Mouse (Mus musculus): ENCODE data around the gene Caly. TPM values are rescaled to one million over a fixed set of nuclear protein-coding genes. Genes with fewer than 3 reads are reported as not detected.

Caly gene
- not detected for polyA plus RNA-seq (2014; fragmentation: Illumina TruSeq; extraction: RNeasy Lipid Tissue Mini Kit (QIAGEN cat#74804))

DNA sequence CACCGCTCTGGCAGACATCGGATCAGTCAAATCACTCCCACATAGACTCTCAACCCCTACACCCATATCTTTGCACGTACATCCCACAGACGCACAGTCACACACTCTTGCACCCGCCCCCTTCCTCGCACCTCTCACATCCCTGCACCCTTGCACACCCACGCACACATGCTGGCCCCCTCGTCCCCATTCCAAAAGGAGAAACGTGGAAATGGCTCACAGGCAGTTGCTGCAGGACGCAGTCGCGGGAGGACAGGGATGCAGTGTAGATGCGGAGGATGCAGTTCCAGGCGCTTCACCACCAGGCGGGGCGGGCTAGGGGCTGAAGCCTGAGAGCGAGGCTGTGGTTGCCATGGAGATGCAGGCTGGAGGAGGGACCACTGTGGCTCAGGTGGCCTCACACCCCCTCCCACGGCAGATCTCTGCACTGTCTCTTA is at the start of gene Caly:
Caly (minus strand) TSS at position 307 of the 437 bp plus-strand sequence.

DNA sequence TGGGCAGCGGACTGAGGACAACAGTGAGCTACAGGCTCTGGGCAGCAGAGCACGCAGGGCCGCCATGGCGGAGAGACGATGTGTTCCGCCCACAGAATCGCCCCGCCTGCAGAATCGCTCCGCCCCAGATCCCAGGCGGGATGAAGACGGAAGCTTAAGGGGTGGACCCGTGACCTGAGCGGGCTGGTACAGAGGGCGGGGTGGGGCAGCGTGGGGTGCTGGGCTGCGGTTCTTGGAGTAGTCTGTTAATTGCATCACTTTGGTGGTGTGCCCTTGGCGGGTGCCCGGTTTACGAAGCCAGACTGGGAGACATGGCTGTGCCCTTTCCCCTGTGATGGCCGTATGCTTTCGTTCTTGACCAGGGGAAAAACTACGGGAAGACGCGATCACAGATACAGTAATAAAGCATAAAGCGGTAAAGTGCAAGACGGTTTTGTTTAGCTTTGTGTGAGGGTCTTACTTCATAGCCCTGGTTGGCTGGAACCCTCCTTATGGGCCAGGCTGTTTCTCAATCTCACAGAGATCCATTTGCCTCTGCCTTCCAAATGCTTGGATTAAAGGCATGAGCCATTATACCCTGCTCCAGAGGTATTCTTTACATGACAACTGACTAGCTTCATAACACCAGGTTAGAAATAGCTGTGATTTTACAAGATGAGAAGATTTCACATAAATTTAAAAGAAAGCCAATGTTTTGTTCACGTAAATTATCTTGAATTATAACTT is 34.1 kb upstream of the Caly start, which contains the start of gene Echs1:
Echs1 (minus strand) TSS at position 148 of the 726 bp plus-strand sequence.

DNA sequence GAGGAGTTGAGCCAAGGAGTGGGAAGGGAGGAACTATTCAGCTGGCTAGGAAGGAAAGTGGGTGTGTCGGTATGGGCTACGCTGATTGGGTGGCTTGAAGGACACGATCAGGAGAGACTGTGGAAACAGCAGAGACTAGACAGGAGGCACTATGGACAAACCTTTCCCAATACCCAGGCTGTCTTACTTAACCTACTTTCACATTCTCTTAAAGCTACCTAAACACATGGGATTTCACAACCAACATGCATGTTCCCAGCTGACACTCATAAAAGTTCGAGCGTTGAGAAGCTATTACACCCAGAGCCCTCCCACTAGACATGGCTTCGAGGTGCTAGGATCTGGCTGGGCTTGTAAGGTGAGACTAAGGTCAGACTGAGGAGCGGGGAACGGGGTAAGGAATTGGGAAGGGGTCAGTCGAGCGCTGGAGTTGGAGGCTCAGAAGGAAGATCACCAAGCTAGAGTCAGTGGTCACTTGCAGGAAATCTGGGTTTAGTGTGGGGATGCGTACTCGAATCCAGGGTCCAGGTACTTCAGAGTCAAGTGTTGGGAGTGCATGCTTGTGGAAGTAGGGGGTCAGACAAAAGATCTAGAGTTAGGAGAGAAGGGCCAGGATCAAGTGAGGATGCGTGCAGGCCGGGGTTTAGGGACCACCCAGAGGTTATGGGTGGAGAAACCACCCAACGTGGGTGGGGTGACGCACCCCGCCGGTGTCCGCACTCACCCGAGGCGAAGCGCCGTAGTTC is 33.4 kb upstream of the Caly start, which contains the start of gene Paox:
Paox (plus strand) TSS at position 217 of the 746 bp plus-strand sequence.

DNA sequence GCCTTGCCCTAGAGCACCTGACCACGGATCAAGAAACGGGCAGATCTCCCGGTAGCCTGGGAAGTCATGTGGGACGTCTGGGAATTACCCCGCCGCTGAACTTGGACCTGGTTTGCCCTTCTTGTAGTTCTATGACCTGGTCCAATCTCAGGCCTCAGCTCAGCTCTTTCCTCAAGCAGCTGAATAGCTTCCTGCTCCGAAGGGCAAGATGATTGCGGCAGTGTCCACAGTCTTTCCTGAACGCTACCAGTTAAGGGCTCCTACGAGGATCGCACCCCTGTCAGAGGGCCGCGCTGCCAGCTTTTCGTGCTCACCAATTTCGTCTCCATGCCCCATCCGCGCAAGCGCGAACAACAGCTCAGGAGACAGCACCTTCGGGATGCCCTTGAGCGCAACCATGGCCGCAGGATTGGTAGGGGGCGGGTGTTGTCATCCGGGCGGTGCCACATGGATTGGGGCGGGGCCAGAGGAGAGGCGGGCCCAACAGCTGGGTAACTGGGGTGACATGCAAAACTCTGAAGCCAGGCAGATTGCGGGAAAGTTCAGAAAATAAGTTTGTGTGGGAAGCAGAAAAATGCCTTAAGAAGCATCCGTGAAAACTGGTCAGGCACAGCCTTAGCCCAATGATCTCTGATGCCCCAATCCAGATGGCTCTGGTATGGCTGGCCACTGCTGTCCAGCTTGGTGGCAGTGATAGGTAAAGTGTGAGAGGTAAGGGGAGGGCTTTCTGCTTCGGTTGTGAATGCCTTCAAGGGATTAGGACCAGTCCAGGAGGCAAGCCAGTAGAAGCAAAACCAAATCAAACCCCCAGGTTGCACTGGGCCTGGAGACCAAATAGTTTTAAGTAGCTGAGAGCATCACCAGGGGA is 19.9 kb upstream of the Caly start, which contains the start of gene Fuom:
Fuom (minus strand) TSS at position 449 of the 868 bp plus-strand sequence.

DNA sequence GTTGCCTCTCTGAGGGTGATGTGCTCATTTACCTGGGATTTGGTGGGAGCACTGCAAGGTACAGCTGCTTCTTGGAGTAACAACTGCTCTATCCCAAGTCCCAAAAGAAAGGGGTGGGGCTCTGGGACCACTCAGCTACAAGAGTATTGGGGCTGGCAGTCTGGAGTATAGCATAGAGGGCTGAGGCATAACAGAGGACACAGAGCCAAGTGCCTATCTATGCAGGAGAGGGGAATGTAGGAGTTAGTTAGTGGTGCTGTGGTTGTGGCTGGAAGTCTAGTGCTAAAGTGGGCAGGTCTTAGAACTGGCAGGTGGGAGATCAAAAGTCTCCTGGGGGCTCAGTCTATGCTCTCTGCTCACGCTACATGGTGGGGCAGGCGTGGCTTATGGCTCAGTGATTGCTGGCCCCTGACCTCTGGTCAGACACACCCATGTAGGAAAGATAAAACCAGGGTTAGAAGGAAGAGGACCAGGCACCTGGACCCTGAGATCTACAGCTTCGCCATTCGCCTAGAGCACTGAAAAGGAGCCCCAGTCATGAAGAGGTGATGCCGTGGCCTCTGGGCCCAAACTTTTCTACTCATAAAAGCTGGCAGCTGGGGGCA is 10.7 kb upstream of the Caly start, which contains the start of gene Prap1:
Prap1 (plus strand) TSS at position 472 of the 605 bp plus-strand sequence.

DNA sequence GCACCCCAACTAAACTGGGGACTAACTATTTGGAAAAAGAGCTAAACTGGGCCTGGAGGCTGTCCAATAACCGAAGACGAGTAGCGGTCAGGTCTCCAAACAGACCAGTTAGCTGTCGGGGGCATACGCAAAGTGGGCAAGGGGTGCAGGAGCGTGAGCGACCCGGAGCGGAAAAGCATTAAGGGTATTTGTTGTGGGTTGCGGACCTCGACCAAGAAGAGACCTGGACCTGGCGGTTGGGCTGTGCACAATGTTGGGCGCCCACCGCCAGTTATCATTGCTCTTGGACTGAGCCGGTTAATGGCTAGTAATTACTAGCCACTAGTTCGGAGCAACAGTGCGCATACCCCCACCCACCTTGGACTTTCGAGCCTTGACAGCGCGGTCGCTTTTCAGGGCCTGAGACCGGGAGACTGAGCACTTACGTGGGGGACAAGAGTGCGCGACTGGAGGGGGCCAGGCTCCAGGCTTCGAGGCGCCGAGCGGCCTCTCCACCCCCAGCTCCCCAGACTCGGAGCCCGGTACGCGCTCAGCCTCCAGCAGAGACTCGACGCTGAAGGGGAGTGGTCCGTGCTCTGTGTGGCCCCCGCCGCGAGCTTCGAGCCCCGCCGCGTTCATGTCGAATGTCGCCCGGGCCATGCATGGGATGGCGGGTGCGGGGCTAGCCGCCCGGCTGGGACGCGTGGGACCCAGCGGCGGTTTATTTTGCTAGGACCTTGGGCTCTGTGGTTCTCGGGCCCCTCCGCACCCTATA is 33.8 kb downstream of the Caly start, which contains the start of gene Msx3:
Msx3 (minus strand) TSS at position 729 of the 754 bp plus-strand sequence.

DNA sequence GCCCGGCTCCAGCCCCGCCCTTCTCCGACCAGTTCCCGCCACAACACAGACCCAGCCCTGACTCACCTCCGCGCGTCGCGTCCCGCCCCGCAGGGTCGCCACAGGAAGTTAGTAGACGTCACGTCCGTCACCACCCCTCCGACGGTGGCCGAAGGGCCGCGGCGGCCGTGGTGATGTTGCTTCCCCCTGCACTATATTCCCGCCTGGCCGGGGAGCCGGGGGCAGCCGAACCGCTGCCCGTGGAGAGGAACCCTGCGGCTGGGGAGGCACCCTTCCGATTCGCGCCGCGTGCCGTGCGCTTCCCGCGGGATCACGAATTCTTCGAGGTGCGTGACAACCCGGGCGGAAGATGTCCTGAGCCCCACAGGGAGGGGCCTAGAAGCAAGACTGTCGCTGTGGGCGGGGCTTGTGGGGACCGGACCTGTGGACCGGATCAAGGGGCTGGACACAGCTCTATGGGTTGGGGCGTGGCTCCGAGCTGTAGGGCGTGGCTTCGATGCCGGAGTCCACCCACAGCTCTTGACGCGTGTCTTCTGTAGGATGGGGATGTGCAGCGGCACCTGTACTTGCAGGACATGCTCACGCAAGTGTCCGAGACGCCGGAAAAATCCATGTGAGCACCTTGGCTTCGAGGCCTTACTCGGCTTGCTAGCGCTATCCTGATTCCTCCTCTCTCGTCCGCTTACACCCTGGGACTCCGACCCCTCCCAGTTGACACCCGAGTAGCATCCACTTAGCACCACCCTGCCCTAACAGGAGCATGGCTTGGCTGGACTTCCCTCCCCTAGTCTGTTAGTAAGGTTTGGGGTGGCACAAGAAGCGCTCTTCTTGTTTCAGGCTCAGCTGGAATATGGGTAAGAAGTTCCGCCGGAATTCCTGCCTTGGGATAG is 45.8 kb downstream of the Caly start, which contains the start of the genes Zfp511 and Tubgcp2:
Zfp511 (plus strand) TSS at position 111 of the 890 bp plus-strand sequence.
Tubgcp2 (minus strand) TSS at position 389 of the 890 bp plus-strand sequence.

Other genes with a start within 250 kb of the Caly start
- 0.88 TPM for gene Adgra1, start 248.4 kb downstream of the Caly start, polyA plus RNA-seq (2014; fragmentation: Illumina TruSeq; extraction: RNeasy Lipid Tissue Mini Kit (QIAGEN cat#74804))
- 0.23 TPM for gene Kndc1, start 187.9 kb downstream of the Caly start, polyA plus RNA-seq (2014; fragmentation: Illumina TruSeq; extraction: RNeasy Lipid Tissue Mini Kit (QIAGEN cat#74804))
- gene Utf1, start 138.8 kb downstream of the Caly start, polyA plus RNA-seq (2014; fragmentation: Illumina TruSeq; extraction: RNeasy Lipid Tissue Mini Kit (QIAGEN cat#74804)), result not detected
- gene 6430531B16Rik, start 103.8 kb downstream of the Caly start, polyA plus RNA-seq (2014; fragmentation: Illumina TruSeq; extraction: RNeasy Lipid Tissue Mini Kit (QIAGEN cat#74804)), result not detected
- 0.54 TPM for gene Adam8, start 90.0 kb downstream of the Caly start, polyA plus RNA-seq (2014; fragmentation: Illumina TruSeq; extraction: RNeasy Lipid Tissue Mini Kit (QIAGEN cat#74804))
- gene Zfp511, start 46.2 kb downstream of the Caly start, polyA plus RNA-seq (2014; fragmentation: Illumina TruSeq; extraction: RNeasy Lipid Tissue Mini Kit (QIAGEN cat#74804)), result 7.2 TPM
- 38.6 TPM for gene Tubgcp2, start 45.9 kb downstream of the Caly start, polyA plus RNA-seq (2014; fragmentation: Illumina TruSeq; extraction: RNeasy Lipid Tissue Mini Kit (QIAGEN cat#74804))
- gene Msx3, start 33.5 kb downstream of the Caly start, polyA plus RNA-seq (2014; fragmentation: Illumina TruSeq; extraction: RNeasy Lipid Tissue Mini Kit (QIAGEN cat#74804)), result 0.60 TPM
- not detected for gene Prap1, start 10.8 kb upstream of the Caly start, polyA plus RNA-seq (2014; fragmentation: Illumina TruSeq; extraction: RNeasy Lipid Tissue Mini Kit (QIAGEN cat#74804))
- 20.8 TPM for gene Fuom, start 19.9 kb upstream of the Caly start, polyA plus RNA-seq (2014; fragmentation: Illumina TruSeq; extraction: RNeasy Lipid Tissue Mini Kit (QIAGEN cat#74804))
- gene Paox, start 33.3 kb upstream of the Caly start, polyA plus RNA-seq (2014; fragmentation: Illumina TruSeq; extraction: RNeasy Lipid Tissue Mini Kit (QIAGEN cat#74804)), result 5.7 TPM
- 99.4 TPM for gene Echs1, start 33.9 kb upstream of the Caly start, polyA plus RNA-seq (2014; fragmentation: Illumina TruSeq; extraction: RNeasy Lipid Tissue Mini Kit (QIAGEN cat#74804))
- gene Mtg1, start 55.0 kb upstream of the Caly start, polyA plus RNA-seq (2014; fragmentation: Illumina TruSeq; extraction: RNeasy Lipid Tissue Mini Kit (QIAGEN cat#74804)), result 3.0 TPM
- 2.9 TPM for gene Sprn, start 72.3 kb upstream of the Caly start, polyA plus RNA-seq (2014; fragmentation: Illumina TruSeq; extraction: RNeasy Lipid Tissue Mini Kit (QIAGEN cat#74804))
- gene Olfr522, start 82.2 kb upstream of the Caly start, polyA plus RNA-seq (2014; fragmentation: Illumina TruSeq; extraction: RNeasy Lipid Tissue Mini Kit (QIAGEN cat#74804)), result not detected
- gene Olfr523, start 90.7 kb upstream of the Caly start, polyA plus RNA-seq (2014; fragmentation: Illumina TruSeq; extraction: RNeasy Lipid Tissue Mini Kit (QIAGEN cat#74804)), result not detected
- gene Olfr524, start 123.4 kb upstream of the Caly start, polyA plus RNA-seq (2014; fragmentation: Illumina TruSeq; extraction: RNeasy Lipid Tissue Mini Kit (QIAGEN cat#74804)), result not detected
- not detected for gene Cd163l1, start 135.7 kb upstream of the Caly start, polyA plus RNA-seq (2014; fragmentation: Illumina TruSeq; extraction: RNeasy Lipid Tissue Mini Kit (QIAGEN cat#74804))
- not detected for gene 5830411N06Rik, start 164.7 kb upstream of the Caly start, polyA plus RNA-seq (2014; fragmentation: Illumina TruSeq; extraction: RNeasy Lipid Tissue Mini Kit (QIAGEN cat#74804))
- not detected for gene Olfr525, start 238.3 kb upstream of the Caly start, polyA plus RNA-seq (2014; fragmentation: Illumina TruSeq; extraction: RNeasy Lipid Tissue Mini Kit (QIAGEN cat#74804))

All from ovary, adult 10 weeks (tissue).